Mouse (Mus musculus): Measurements from ENCODE around the gene Slc15a1.

The Slc15a1 gene

DNA sequence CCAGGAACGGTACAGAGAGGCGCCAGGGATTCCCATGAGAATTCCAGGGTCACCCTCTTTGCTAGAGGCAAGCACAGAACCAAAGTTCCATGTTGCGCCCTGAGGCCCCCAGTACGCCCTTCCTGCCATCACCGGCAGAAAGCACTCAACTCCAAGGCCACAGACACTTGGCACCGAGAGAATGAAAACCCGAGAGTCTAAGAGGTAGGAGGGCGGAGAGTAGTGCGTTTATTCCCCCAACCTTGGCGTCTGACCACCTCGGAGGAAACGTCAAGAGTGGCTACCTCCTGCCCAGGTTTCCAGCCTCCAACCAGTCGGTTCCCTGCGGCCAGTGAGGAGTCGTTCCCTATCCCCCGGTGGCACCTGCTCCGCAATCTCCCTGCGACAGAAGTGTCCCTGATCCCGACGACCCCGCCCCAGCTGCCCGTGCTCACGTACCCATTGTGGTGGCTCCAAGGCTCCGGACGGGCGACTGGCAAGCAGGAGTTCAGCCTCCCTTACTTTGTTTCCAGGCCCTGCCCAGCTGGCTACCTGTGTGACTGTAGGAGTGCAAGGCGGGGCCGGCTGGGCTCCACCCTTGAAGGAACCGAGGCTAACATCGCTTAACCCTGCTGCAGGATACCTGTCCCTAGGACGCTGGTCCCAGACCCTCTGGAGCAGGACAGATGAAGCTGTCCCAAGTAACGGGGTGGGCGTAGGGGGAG lies at the start of gene Slc15a1:
TSS of gene Slc15a1 (minus strand) at position 472 of the 704 bp plus-strand sequence.
- peak; percentile 14 for DNase-seq

DNA sequence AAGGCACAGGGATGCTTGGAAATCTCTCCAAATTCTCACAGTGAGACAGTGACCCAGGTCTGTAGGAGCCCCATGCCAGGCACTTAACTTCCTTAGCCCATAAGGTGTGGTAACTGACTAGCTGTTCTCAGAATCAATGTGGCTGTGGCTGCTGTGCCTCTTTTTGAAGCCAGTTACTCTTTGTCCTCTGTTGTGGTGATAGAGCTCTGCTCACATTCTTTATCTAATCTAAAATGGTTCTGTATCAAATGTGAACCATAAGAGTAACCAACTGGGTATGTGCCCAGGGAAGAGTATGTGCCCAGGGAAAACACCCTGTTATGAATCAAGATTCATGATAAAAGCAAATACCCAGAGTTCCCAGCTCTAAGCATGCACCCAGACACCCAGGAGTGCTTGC lies 48.7 kb upstream of the Slc15a1 start:
- no peak for DNase-seq

DNA sequence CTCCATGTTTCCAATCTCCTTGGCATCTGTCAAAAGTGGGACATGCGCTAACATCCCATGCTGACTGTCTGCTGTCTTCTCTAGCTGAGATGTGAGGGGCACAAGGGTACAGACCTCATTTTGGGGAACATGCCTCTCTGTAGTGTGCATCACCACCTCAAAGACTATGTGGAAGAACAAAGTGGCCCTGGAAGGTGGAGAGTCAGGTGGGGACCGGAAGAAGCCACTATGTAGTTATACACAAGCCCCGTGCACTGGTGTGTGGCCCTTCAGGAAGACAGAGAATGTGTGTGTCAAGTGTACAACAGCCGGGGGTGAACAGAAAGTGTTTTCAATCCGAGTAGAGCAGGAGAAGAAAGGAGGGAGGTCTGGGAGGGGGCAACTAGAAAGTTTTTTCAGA lies 47.5 kb upstream of the Slc15a1 start:
- no peak for DNase-seq

DNA sequence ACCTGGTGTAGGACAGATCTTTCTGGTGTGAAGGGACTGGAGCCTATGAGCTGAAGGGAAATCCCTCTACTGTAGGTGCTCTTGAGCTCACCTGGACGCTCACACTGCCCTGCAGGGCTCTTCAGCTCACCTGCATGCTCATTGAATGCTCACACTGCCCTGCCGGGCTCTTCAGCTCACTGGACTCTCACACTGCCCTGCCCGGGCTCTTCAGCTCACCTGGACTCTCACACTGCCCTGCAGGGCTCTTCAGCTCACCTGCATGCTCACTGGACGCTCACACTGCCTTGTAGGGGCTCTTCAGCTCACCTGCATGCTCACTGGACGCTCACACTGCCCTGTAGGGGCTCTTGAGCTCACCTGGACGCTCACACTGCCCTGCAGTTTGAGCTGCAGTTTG lies 44.8 kb upstream of the Slc15a1 start:
- DNase-seq: no peak

DNA sequence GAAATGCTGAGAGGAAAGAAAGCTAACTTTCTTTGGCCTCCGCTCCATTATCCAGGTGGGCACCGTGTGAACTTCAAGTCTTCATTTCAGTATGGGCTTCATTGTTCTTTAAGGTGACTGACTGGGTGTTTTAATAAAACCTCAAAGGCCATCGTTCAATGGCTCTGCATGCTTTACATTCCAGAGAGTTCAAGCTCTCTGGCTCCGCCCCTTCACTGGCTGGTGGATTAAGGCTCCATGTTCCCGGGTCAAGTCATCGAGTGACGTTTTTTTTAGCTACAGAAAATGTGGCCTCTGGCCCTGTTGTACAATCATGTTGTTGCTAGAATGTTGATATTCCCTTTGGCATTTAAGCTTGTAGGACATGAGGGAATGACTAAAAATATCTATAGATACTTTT lies 42.7 kb upstream of the Slc15a1 start:
- peak; percentile 23 for DNase-seq

DNA sequence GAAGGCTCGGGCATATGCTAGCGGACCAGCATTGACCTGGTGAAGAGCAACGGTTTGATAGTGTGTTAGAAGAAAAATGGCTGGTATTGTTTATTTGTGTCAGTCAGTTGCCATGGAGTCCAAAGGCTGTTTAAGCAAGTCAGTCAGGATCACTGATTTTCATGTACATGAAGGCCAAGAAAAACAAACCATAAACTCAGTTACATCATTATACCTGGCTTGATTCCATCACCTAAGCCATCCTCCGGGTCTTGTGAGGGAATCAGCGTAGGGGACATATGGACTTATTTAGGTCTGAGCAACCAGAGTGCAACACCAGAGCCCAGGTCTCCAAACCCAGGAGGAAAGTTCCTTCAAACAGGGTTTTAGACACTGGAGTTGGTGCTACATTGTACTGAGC lies 41.6 kb upstream of the Slc15a1 start:
- no peak for DNase-seq

DNA sequence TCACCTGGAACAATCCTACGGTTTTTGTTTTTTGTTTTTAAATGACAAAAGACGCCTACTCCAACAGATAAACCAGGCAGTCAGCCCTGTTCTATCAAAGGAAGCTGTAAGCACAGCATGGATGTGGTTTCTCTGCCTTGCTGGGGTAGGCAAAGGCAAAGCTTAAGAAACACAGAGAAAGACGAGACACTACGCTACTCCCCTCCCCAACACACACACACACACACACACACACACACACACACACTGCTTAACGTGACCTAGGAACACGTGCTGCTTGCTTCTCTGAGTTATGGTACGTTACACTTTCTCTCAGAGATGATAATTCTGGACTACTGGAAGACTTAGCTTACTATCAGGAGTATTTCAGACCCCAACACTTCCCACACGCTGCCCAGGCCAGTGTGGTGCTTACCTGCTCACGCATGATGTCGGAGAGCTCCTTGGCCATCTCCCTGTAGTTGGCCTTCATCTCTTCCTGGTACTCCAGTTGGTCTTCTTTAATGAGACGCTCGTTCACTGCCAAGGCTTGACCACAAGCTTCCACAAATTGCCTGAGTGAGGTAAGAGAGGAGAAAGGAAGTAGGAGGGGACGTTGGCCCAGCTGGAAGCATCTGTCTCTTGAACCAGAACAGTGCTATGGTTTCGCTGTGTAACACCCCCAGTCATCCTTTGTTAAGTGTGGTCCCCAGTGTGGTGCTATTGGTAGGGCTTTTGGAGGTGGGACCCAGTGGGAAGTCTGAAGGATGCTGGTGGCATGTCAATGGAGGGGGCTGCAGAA lies 40.7 kb upstream of the Slc15a1 start:
- no peak for DNase-seq

DNA sequence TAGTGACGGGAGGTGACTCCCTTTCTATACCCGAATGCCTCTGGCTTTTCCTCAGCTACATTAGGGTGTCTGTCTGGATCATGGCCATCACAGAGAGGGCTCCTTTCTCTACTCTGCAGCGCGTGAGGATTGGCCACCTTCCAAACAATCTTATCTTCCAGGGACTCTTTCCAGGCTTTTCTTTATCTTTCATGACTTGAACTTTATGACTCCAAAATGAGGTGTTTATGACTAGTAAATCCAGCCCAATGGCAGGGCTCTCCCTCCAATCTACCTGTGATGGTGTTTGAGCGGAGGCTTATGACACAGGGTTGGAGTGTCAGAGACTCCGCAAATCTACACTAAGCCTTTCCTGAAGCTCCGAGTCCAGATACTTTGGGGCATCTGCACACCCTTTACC lies 36.2 kb upstream of the Slc15a1 start:
- DNase-seq: no peak

DNA sequence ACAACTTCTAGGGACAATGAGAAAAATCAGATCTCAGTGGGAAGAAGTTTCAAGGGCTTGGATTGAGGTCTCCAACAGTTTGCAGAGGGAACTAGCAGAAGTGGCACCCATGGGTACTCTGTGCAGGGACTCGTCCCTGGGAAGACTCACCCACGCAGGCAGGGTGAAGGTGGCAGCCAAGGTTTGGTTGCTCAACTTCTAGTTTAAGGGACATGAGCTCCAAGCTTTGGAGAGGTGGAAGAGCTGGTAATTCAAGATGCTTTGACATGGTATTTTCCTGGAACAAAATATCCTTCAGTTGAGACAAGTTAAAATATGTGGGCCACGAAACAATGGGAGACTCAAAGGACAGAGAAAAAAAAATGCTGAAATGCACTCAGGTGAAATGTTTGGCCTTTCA lies 29.4 kb upstream of the Slc15a1 start:
- no peak for DNase-seq

DNA sequence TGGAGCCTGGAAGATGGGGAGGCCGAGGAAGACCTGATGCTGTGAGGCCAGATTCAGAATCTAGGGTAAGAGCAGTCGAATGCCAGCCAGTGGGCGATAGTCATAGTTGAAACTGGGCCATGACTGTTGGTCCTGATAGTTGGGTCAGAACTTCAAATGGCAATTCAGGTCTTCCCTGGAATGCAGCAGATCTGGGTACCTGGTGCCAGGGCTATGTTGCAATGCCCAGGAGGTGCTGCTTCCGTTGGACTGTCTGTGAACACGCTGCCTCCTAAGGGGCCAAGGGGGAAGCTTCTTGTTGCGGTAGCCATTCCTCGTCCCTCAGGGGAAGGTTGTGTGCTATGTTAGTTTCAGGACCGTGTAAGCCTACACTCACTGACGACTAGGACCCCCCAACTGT lies 25.8 kb upstream of the Slc15a1 start:
- DNase-seq: no peak

DNA sequence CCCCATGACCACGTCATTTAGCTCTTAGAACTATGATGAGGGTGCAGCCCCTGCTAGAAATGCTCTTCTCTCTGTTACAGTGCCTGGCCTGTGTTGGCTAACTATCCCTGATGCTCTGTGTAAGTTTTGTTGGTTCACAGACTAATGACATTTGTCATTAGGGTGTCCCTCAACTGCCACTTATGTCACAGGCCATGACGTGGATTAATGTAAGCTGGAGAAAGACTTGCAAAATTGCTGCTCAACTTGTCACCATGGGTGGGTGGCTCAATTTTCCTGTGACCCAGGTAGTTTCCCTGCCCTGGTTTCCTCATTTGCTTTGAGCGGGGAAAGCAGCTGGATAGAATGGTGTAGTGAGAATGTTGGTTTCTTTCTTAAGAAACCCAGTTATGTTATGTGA lies 22.8 kb upstream of the Slc15a1 start:
- no peak for DNase-seq

DNA sequence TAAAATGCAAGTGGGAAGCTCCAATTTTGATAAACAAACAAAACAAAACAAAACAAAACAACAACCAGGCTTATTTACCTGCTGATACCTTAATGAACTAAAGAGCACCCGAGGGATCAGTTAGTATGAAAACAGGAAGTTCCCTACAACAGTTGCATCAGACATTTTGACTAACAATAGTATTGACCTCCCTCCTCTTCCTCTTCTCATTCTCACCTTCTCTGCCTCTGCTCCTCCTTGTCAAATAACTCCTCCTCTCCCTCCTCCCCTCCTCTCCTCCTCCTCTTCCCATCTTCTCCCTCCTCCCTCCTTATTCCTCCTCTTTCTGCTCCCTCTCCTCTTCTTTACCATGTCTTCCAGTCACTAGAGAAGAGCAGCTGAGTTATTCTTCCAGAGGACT lies 22.1 kb upstream of the Slc15a1 start:
- no peak for DNase-seq

DNA sequence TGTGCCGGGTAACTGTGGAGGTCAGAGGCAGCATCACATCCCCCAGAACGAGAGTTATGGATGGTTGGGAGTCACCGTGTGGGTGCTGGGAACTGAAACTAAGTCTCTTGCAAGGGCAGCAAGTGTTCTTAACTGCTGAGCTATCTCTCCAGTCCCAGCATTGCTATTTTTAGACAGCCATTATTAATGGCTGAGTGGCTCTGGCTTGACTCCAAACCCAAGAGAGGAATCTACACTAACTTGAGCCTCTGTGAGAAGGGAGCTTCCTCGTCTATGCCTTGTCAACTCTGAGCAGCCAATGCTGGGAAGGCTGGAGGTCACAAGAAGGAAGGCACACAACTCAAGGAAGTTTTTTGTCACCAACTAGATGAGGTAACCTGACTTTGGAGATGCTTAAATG lies 16.7 kb upstream of the Slc15a1 start:
- DNase-seq: peak; percentile 48

DNA sequence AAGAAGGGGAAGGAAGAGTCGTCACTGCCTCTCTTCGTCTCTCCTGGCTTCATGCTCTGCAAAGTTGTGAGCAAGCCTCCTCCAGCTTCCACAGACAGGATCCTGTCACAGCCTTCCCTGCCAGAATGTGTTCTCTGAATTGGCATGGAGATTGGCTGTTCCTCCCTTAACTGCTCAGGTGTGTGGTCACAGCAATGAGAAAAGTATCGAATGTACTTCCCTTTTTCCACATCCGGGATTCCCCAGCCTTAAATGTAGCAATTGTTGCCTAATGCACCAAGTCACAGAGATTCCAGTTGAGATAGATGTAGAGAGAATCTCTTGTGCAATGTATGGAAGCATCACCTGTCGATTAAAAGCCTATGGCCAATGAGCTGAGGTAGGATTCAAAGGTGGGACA lies 11.8 kb upstream of the Slc15a1 start:
- DNase-seq: no peak

DNA sequence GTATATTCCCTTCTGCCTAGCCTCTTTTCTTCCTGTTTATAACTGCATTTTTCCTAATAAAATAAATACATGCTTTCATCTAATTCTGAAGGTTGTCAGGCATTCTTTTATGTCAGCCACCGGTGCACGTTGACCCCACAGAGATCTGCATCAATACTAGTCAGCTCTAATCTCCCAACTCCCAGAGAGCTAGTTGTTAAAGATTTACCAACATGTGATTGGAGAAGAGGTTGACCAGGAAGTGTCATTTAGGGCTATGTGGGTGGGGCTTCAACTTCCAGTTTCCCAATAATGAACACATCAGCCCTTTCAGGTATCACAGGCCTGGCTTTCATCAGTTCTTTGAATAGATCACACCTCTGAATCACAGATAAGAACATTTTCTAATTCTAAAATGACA lies 3.9 kb upstream of the Slc15a1 start:
- no peak for DNase-seq

DNA sequence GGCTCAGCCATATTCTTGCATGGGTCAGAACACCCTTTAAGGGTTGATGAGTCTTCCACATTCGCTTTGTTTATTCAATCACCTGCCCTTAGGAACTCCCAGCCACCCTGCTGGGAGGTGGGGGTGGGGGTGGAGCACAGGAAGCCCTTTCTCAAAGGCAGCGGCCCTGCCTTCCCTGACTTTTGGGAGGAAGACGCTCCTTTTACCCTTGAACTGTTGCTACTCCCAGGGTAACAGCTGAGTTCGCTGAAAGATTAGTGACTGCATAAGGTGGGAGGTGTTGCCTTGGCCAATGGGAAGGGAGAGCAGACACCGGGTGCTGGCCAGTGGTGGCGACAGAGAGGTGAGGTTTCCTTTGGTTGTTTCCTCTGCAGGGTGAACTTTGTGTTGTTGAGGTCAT lies 1.3 kb upstream of the Slc15a1 start:
- no peak for DNase-seq

DNA sequence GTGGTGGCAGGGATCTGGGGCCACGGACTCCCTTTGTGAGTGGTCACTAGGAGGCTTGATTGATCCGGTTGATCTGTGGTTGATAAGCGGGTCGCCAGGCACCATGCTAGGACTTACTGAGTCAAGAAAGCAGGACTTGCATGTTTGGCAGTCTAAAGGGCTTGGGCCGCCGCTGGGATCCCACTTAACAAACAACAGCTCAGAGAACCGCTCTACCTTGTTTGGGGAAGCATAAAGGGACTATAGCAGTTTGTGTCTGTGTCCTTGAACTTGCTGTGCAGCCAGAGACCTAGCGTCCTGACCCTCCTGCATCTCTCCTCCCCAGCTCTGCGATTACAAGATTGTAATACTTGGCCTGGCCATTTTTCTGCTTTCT lies 421 bp upstream of the Slc15a1 start:
- DNase-seq: no peak

DNA sequence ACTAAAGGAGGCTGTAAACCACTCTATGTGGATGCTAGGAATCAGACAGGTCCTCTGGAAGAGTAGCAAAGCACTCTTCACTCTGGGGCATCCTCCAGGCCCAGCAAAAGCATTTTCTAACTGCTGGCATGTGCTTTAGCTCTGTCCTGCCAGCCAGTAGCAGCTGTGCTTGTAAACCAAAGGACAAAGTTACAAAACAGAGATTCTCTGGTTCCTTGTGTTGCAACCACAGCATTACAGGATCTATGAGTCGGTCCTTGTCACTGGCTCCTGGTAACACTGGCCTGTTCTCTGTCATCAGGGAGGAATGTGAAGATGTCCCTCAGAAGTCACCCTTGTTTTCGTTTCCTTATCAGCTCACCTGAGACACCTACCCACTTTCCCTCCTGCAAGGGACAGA lies 4.5 kb downstream of the Slc15a1 start:
- DNase-seq: no peak

DNA sequence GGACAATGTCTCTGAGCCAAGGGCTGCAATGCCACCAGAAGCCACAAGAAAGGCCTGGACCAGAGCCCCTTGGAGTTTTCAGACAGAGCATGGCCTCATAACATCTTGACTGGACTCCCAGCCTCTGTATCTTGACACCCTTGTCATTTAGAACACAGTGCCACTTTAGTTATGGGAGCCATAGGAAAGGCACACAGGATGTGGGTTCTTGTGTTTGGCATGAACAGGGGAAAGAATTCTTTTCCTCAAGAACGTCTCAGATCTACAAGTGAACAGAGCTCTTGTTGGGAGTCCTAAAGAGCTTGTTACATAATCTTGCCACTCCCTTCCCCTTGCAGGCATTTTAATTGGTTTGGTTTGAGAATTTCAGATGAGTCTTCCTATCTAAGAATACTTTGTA lies 5.3 kb downstream of the Slc15a1 start:
- DNase-seq: no peak

DNA sequence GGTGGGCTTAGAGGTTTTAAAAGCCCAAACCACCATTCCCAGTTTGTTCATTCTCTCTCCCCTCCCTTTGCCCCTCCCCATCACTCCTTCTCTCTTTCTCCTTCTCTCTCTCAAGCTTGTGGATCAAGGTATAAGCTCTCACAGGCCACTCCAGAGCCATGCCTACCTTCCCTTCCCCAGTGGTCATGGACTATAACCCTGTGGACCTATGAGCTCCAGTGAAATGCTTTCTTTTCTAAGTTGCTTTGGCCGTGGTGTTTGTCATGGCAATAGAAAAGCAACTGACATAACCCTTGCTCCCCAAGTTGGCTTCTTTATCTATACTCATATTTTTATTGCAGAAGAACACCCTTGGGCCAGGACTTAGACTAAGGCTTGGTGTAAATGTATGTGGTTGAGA lies 7.3 kb downstream of the Slc15a1 start:
- no peak for DNase-seq

DNA sequence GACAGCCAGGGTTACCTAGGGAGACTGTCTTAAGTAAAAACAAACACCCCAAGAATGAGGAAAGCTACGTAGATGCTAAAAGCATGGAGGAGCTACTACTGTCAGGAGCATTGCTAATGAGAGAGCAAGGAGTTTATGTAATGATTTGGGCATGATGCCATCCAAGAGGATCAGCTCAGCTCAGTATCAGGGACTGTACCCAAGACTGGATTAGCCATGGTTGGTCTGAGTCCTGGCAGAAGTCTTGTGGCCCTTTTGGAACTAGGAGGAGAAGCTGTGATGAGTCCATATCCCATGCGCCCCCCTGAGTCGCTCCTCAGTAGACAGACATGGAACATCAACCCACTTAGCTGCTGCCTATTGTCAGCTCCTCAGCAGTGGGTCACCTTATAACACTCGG lies 9.3 kb downstream of the Slc15a1 start:
- DNase-seq: no peak

DNA sequence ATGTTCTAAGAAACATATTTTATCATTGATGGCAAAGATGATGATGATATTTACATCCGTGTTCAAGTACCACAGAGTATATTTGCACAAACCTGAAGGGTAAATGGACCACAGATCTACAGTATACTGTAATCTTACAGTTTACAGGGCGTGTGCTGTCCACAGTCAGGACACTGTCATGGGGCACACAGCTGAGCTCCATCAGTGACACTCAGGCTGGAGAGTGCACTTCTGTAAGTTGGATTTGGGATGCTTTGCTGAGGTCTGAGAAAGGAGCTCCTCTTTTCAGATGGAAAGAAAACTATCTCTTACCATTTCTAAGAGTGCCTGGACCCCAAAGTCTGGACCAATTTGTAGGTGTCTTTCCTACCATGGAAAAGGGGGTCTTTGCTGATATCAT lies 9.9 kb downstream of the Slc15a1 start:
- DNase-seq: peak; percentile 45

DNA sequence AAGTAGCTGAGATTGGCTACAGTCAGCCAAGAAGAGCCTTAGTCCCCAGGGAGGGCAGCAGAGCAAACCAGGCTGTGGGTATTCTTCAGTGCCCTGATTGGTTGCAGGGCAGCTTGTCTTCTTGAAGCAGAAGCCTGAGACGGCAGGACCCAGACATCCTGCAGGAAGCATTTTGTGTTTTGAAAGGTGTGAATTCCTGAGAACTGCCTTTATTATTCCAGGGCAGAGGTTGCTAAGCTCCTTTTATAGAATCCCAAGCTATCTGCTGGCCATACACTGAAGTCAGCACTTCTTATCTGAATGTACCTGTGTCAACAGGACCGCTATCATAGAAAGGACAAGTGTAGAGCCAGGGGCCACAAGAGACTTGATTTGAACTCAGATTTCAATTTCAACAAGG lies 10.8 kb downstream of the Slc15a1 start:
- no peak for DNase-seq

DNA sequence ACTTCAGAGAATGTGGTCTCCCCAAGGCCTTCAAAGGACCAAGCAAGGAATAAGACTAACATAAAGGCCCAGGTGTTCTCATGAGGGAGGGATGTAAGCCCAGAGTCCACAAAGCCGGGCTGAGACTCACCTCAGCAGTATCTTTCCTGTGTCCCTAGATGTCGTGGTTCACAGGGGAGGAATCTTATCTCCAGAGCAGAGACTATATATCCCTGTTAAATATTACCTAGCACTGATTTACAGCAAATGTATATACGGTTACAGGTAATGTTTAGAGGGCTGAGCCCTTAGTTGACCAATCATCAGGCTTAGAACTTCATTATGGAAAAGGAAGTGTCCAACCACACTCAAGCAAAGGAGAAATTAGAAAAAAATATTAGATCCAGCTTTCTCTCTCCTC lies 11.3 kb downstream of the Slc15a1 start:
- no peak for DNase-seq

DNA sequence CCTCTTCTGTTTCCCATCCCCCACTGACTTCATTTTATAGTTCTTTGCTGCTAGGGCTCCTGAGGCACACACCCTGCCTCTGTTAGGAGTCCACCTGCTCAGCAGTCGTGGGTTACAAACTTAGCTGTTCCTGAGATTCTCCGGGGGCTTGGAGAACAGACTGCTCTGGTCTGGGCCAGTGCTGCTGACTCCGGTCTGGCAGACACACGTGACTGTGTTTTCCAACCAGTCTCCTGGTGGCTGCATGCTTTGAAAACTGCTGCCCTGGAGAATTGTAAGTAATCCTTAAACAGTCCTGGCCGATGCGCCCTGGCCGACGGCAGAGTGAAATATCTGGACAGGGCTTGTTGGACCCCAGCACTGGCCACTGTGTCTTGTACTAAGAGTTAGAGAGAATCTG lies 12.7 kb downstream of the Slc15a1 start:
- no peak for DNase-seq
